Mouse (Mus musculus): ENCODE measurements at regions not wholly inside any gene's neighbourhood (a gene's known extent, or its start where the extent isn't known, plus 50 kb on each side); places are given as distances from the start of the nearest gene placed in this dataset.

DNA sequence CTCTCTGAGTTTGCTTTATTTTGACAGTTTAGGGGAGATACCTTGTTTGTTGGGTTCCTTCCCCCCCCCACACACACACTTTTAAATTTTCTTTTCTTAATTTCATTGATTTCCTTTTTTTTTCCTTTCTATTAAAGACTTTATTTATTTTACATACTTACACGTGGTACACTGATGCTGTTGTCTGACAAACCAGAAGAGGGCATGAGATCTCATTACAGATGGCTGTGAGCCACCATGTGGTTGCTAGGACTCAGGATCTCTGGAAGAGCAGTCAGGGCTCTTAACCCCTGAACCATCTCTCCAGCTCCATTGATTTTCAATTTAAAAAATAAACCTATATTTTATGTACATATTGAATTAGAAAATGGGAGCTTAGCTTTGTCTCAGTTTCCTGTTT lies 71.7 kb upstream of the Cand1 start:
- no peak for TF ChIP-seq MAX (IDR thresholded peaks at IDR 0.05; ENCODE audit: low read depth)
- no peak for TF ChIP-seq POLR2A (IDR thresholded peaks at IDR 0.05; ENCODE audit: insufficient read length, low read depth)
- TF ChIP-seq SRF (IDR thresholded peaks at IDR 0.05; ENCODE audit: control insufficient read depth, insufficient read length, low read depth) = no peak
- no peak for TF ChIP-seq USF1 (IDR thresholded peaks at IDR 0.05; ENCODE audit: low read depth)

All from myocyte (in vitro differentiated cells).